Mouse (Mus musculus) induced T-regulatory cell, adult 2 months (primary cell): ENCODE results near the gene Dnase2b.

ENCODE experiments used
- DNase-seq: peaks from one replicate; pipeline ENCODE4 v3.0.0-alpha.2; 2012; ENCODE audit warnings: low read depth

Dnase2b gene

GRCm38 (mm10) chr3:146615496-146615895 lies at the start of gene Dnase2b:
Dnase2b (minus strand) TSS chr3:146615596.
- no peak for DNase-seq

GRCm38 (mm10) chr3:146661907-146662306 lies 46.5 kb upstream of the Dnase2b start:
- no peak for DNase-seq

DNA sequence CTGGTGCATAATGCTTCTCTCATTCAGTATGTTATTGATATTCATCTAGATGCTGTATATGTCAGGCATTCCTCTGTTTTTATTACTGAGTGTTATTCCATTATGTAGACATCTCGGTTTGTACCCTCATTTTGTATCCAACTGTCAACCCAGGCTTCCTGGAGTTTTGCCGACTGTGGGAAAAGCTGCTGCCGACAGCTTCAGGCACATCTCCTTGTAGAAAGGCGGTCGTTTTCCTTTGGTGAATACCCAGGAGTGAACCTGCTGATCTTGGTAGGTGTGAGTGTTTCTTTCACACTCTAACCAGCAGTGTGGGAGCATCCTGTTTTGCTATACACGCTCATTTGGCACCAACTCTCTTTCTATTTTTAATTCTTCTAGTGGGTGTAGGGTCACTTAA lies 45.6 kb upstream of the Dnase2b start:
- no peak for DNase-seq

GRCm38 (mm10) chr3:146659321-146659720 lies 43.9 kb upstream of the Dnase2b start:
- no peak for DNase-seq

DNA sequence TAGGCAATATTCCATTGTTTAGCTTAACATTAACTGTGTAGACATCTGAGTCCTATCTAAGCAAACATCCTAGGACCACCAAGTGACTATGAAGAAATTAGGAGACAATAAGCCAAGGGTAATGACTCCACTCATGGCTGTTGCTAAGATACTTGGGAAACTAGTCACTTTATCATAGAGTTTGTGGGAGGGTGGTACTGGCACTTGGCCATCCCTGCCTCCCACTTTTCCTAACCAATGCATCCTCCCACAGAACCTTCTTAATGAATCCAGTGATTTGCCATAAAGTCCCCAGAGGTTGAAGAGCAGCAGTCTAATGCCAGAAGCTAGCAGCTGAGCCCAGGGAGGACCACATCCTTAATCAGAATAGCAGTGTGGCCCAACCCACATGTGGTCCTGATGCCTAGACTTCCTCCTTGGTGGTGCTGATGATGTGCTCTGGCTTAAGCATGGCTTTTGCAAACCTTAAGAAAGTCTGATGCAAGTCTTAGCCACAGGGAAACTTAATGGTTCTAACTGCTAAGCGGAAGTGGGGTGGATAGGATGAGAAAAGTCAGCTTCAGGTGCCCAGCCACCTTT lies 42.8 kb upstream of the Dnase2b start:
- DNase-seq = no peak

- DNase-seq = no peak
Measured at GRCm38 (mm10) chr3:146657433-146657832, 42.0 kb upstream of the Dnase2b start.

DNA sequence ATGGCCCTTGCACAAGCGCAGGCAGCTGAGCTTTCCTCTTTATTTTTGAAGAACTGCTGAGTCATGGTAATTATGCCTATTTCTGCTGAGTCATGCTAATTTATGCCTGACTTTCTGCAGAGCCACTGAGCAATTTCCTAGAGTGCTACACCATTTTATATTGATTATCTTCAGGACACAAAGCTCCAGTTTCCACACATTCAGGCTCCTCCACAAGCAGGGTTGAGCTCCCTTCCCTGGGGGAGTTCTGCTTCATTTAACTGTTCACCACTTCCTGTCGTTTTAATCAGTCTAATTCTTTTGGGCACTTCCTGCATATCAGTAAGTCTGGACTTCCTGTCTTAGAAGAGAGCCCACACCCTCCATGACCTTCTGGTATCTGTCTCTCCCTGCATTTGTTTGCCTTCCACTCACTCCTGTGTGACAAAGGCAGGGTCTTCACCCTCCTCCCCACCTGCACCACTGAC lies 39.7 kb upstream of the Dnase2b start:
- peak; percentile 2 for DNase-seq

DNA sequence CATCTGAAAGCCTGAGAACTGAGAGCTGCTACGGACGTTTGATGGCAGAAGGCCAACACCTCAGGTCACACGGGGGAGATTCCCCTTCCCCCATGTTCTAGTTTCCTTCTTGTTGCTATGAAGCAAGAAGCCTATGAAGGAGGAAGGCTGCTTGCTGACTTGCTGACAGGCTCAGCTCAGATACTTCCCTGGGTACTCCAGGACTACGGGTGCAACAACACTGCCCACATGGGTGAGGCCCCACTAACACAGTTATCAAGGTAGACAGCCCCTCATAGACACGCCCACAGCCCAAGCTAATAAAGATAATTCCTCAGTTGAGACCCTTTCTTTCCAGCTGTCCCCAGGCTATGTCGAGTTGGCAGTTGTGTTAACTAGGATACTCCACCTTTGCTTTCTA lies 38.3 kb upstream of the Dnase2b start:
- no peak for DNase-seq

GRCm38 (mm10) chr3:146652431-146652830 lies 37.0 kb upstream of the Dnase2b start:
- no peak for DNase-seq

GRCm38 (mm10) chr3:146651217-146651616 lies 35.8 kb upstream of the Dnase2b start, which contains the start of gene 4930503B20Rik:
4930503B20Rik (minus strand) TSS chr3:146651317.
- DNase-seq = no peak

DNA sequence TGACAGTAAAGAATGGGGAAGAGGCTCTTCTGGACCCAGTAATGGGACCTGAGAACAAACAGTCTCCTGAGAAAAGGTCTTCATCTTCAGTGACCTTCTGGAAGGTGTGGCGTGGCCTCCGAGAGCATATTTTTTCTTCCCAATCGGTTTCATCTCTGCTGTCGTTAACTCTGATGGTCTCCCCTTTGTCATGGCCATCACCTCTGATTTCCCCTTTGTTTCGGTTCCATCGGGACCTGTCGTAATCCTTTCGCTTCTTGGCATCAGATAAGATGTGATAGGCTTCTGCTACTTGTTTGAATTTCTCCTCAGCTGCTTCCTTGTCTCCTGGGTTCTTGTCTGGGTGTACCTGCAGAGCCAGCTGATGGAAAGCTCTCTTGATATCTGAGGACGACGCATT lies 35.3 kb upstream of the Dnase2b start:
- no peak for DNase-seq

GRCm38 (mm10) chr3:146649311-146649894 lies 34.0 kb upstream of the Dnase2b start:
- DNase-seq = no peak

DNA sequence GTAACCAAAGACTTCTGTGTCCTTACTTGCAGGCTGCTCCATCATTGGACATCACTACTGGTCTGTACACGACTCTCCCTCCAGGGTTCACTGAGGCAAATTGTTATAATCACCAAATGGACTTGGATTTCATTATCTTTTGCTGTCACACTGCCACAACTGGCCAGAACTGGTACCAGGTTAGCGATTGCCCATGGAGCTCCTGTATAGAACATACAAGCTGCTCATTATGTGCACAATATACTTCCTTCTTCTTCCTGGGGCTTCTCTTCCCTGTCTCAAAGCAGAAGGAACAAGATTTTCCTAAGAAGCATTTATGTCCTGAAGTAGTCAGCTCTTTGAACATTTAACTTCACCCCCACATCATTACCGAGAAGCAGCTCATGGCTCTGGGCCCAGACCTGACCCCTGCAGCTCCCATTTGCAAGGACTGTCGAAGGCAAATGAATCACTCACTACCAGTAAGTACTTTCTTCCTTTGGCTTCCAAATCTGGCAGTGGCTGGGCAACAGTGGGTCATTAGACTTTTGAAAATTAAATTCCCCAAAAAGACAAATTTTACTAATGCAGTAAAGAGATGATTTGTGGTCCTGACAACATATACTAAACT lies 26.5 kb upstream of the Dnase2b start:
- DNase-seq = no peak

DNA sequence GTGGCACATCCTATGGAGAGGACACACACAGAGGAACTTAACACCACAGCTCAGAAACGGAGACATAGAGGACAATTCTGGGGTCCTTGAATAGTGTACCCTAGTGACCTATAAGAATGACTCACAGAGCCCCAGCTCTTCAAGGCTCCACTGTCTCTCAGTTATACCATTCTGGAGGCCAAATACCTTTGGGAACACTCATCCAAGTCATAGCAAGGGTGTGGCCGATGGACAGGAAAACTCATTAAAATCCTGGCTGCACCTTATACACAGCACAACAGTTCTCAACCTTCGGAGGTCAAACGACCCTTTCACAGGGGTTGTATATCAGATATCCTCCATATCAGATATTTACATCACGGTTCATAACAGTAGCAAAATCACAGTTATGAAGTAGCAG lies 17.1 kb upstream of the Dnase2b start:
- DNase-seq = no peak

DNA sequence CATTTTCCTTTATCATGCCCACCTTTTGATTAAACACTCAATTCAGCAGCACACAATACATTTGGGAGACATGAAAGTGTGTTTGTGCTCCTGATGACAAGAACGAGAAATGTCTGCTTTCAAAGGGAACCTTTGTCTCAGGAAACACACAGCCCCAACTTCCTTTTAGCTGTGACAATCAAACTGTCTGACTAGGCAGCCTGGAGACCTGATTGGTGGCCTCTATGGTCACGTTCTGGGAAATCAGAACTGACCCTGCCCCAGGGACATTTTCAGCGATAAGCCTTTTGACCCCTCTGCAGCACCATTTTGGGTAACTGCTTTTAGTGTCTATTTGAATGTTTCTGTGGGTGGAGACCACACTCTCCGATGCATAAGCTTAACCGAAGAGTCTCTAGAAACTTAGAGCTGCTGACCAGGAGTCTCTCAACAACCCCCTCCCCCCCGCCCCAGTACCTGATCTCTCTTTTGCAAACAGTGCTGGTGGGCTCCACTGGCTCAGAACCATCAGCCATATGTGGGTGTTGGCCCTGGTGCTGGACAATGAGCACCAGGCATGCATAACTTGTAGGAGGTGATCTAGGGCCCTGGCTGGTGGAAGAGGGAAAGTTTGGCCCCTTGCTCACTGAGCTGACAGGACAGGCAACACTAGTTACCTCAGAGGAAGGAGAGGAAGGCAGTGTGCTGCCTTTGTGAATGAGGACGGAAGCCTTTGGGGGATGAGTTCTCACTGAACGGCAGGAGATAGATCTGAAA lies 13.0 kb upstream of the Dnase2b start:
- no peak for DNase-seq

DNA sequence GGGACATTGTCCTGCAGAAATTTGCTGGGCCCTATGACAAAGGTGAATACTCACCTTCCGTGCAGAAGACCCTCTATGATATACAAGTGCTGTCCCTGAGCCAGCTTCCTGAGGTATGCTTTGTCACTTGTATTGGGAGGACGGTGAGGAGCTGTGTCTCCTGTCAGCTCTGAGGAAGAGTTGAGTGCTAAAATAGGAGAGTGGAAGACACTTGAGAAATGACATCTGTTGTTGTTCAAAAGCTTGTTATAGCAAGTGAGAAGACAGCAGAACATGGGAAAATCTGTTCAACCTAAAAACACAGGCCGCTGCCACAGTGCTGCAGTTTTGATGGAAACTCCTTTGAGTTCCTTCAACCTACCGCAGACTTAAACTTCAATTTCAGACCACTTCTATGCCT lies 10.4 kb upstream of the Dnase2b start:
- DNase-seq = no peak

DNA sequence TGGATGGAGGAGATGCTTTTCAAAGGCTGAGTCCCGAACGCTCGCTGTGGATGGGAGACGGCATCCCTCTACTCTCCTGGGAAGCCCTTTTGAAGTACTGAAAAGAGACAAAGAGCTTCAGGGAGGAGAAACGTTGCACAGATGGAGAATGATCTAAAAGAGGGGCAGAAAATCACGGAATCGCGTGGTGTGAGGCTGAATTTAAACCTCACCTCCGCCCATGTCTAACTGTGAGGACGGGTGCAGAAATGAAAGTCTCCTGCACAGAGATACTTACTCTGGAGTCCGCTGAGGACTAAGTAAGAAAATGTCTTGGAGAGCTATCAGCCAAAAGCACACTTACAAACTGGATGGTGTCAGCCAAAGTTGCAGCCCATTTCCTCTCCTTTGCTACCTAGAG lies 6.6 kb upstream of the Dnase2b start:
- DNase-seq = no peak

DNA sequence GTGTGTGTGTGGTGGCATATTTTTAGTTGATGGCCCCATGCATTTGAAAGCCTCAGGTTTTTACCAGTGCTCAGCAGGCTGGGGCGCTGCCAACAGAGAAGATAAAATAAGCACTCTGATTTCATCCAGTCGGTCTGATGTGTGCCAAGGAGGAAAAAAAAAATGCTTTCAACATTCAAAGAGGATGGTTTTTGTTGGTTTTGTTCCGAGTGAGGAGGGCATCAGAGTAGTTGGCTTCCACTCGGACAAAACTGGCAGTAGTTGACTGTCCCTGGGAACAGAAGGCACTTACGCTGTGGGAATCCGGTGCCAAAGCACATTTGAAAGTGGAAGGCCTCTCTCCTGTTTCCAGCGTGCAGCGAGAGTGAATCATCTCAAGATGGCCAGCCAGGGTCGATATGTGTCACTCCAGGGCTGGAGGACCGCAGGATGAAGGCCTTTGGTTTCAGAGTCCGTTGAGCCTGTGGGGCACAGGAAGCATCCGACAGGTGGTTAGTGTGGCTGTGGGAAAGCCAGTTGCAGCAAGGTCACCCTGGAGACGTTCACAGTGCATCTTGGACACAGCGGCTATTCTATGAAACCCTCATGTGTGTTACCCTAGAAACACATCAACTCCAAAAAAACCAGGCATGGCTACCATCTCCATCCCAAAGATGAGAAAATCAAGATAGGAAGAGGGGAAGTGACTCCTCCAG lies 5.3 kb upstream of the Dnase2b start:
- DNase-seq = no peak

- no peak for DNase-seq
Measured at GRCm38 (mm10) chr3:146620101-146620500, 4.7 kb upstream of the Dnase2b start.

GRCm38 (mm10) chr3:146618357-146618756 lies 3.0 kb upstream of the Dnase2b start:
- no peak for DNase-seq

DNA sequence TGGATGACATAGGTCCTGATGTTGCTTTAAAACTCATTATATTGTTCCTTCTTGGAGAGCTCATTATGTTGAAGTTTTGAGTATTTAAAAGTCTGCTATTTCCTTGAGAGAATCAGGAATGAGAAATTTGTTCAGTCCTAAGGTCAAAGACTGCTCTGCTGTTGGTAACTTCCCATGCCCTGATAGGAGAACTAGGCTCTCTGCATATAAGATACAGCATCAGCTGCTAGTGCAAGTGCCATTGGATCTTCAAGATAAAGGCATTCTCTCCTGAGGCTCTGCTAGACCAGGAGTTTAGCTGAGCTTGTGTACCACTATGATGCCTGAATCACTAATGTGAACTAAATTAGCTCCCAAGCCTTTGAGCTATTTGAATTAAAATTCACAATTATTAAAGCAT lies 2.5 kb upstream of the Dnase2b start:
- DNase-seq = no peak

DNA sequence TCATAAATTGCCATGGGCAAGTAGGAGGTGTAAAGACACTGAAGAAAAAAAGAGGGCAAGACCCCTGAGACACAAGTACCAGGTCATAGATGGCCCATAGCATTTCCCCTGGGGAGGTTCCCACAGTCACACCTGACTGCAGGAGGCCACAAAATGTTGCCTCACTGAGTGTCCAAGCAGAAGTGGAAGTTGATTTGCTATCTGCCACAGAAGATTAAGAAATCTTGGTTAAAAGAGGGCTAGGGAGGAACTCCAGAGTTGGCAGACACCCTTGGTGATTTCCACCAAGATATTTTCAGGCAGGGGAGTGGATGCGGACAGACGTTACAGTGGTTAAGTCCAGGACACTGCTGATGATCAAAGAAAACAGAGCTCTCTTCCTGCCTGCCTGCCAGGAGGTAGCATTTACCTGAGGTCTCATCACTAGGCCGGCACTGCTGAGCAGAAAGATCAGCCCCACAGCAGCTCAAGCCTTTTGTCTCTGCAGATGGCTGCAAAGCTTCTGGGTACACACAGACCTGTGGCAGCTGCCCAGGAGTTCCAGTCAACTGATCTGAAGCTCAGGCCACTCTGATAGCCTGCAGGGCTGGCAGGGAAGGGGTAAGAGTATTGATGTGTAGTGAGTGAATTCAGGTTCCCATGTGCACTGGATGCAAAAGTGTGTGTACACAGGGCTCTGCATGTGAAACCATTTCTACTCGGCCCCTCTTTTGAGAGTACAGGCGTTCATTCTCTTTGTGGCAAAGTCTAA lies 1.3 kb upstream of the Dnase2b start:
- DNase-seq = no peak
